Mouse (Mus musculus) retina, postnatal 7 days (tissue): ENCODE results near the gene Slc51b.
A peak's percentile ranks its signal among the peaks of the same experiment; 100 is the strongest.

Source experiments
- DNase-seq: peaks from one replicate; pipeline ENCODE4 v3.0.0-alpha.2; 2012; ENCODE audit warnings: low read depth, low spot score

The Slc51b gene

GRCm38 (mm10) chr9:65372449-65372848 is 50.3 kb downstream of the Slc51b start:
- no peak for DNase-seq

DNA sequence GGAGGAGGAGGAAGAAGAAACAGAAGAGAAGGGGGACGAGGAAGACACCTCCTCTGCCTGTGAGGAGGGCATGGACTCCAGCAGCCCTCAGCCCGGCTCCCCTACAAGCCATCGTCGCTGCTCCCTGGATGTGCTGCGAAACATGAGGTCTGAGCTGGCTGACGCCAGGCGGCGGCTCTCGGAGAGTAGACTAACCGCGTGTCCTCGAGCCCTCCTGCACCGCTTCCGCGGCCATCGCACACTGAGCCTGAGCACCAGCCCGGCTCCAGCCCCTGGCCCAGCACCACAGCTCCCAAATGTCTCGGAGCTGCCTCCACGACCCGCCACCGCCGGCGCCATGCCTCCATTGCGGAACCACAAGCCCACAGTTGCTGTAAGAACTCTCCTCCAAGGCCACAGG is 51.0 kb downstream of the Slc51b start:
- DNase-seq, result no peak

- DNase-seq, result no peak
Observed at GRCm38 (mm10) chr9:65365721-65366120, 57.0 kb downstream of the Slc51b start.

GRCm38 (mm10) chr9:65363684-65364083 is 59.1 kb downstream of the Slc51b start:
- DNase-seq, result peak; percentile 76
